Mouse (Mus musculus) adrenal gland, postnatal 0 days (tissue): ENCODE results near the gene Pot1a. TPM values are rescaled to one million over a fixed set of nuclear protein-coding genes. Genes with fewer than 3 reads are reported as not detected.

Experiments
- polyA plus RNA-seq: library from polyadenylated mRNA; unstranded; fragments of >200 nt; fragmentation: Nextera tagmentation; extraction: Ambion mirVana; gene quantifications from 2 replicates; pipeline ENCODE4 v1.2.1, GENCODE M21; 2015

Gene Pot1a
- polyA plus RNA-seq: 18.0 and 22.8 TPM in 2 replicates

DNA sequence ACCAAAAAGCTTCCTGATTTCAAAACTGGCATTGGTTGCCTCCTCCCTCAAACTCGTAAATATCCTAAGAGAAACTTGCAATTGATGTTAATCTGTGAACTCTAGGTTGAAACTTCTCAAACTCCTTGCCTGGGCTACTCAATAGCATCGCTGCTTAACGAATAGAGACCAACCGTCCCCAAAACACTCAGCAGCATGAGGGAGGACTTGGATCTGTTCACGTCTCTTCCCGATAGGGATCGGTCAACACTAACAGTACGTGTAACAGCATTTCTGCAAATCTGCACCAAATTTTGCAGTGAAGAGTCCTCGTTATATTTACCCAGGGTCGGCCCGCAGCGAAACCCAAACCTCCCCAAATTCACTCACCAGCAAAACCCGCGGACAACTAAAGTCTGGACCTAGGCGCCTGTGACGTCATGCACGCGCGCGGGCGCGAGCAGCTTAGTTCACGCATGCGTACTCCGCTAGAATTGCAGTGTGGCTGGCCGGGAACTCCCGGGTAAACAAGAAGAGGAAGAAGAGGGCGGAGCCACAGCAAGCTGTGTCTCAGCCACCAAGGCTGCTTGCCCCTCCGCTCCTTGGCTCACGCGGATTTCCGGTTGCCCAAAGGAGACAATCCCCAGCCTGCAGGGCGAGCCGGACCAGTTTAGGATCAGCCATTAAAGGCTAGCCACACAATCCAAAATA, at the start of gene Pot1a:
TSS of gene Pot1a (minus strand) at position 441 of the 690 bp plus-strand sequence.

Other genes starting within 250 kb of the Pot1a start
- gene Gpr37, start 118.5 kb downstream of the Pot1a start, polyA plus RNA-seq: 0.58 and 0.97 TPM in 2 replicates